Mouse (Mus musculus): ENCODE measurements at regions not wholly inside any gene's neighbourhood (a gene's known extent, or its start where the extent isn't known, plus 50 kb on each side); places are given as distances from the start of the nearest gene placed in this dataset.
A peak's percentile ranks its signal among the peaks of the same experiment; 100 is the strongest.

GRCm38 (mm10) chr8:34513459-34514090 is 402.0 kb upstream of the Gm10131 start:
- in situ Hi-C loops (cut with MboI; ENCODE audit: low sequenced_read_pairs in 2 of 2, unreplicated experiment in 2 of 2): no loop called here

GRCm38 (mm10) chr8:34505829-34506555 is 394.5 kb upstream of the Gm10131 start:
- TF ChIP-seq ZC3H11A (IDR thresholded peaks at IDR 0.05; ENCODE audit: borderline replicate concordance, low read depth, low read length) (no peak), MAFK (IDR thresholded peaks at IDR 0.05; ENCODE audit: insufficient read depth, low read depth, low read length) (no peak), HCFC1 (IDR thresholded peaks at IDR 0.05; ENCODE audit: borderline replicate concordance, insufficient read depth, low read length) (no peak), ZNF384 (IDR thresholded peaks at IDR 0.05; ENCODE audit: low read depth, low read length) (no peak), CHD2 (IDR thresholded peaks at IDR 0.05; ENCODE audit: low read depth, low read length) (no peak)
- in situ Hi-C loops (cut with MboI; ENCODE audit: low sequenced_read_pairs in 2 of 2, unreplicated experiment in 2 of 2): no loop called here
- no peak overlapping the region for H3K4me3 ChIP-seq (ENCODE audit: insufficient read depth in 1 of 2, low read depth in 1 of 2, low read length in 2 of 2, poor library complexity in 1 of 2, severe bottlenecking in 1 of 2)
- H3K36me3 ChIP-seq (ENCODE audit: control insufficient read depth, insufficient read depth, low read length, poor library complexity, severe bottlenecking): no peaks in the 10 kb centered on the region
- DNase-seq (ENCODE audit: low read depth, low spot score): no peak
- H3K9ac ChIP-seq (ENCODE audit: insufficient read depth, low read depth, low read length, poor library complexity, severe bottlenecking): no peak overlapping the region
- peaks cover 2% of the 10 kb centered on the region in 2 experiments; a peak in 2 of 4 replicates for H3K4me1 ChIP-seq (ENCODE audit: control insufficient read depth in 2 of 2, insufficient read depth in 2 of 2, low read length in 2 of 2, poor library complexity in 1 of 2)
- no peak overlapping the region for H3K27ac ChIP-seq (ENCODE audit: insufficient read depth, low read depth, low read length, poor library complexity, severe bottlenecking)
- no peaks in the 10 kb centered on the region for H3K9me3 ChIP-seq (ENCODE audit: control insufficient read depth, insufficient read depth, low read depth, low read length)

More at GRCm38 (mm10) chr8:34513459-34514090, 402.0 kb upstream of the Gm10131 start:
- no peak overlapping the region for H3K27ac ChIP-seq (ENCODE audit: insufficient read depth, low read depth, low read length, poor library complexity, severe bottlenecking)
- H3K4me1 ChIP-seq (ENCODE audit: control insufficient read depth in 2 of 2, insufficient read depth in 2 of 2, low read length in 2 of 2, poor library complexity in 1 of 2): no peaks in the 10 kb centered on the region
- H3K9ac ChIP-seq (ENCODE audit: insufficient read depth, low read depth, low read length, poor library complexity, severe bottlenecking): no peak overlapping the region
- no peak for DNase-seq (ENCODE audit: low read depth, low spot score)
- no peak for TF ChIP-seq HCFC1 (IDR thresholded peaks at IDR 0.05; ENCODE audit: borderline replicate concordance, insufficient read depth, low read length)
- no peak for TF ChIP-seq ZC3H11A (IDR thresholded peaks at IDR 0.05; ENCODE audit: borderline replicate concordance, low read depth, low read length)
- no peak for TF ChIP-seq CHD2 (IDR thresholded peaks at IDR 0.05; ENCODE audit: low read depth, low read length)
- no peak for TF ChIP-seq MAFK (IDR thresholded peaks at IDR 0.05; ENCODE audit: insufficient read depth, low read depth, low read length)
- no peak for TF ChIP-seq ZNF384 (IDR thresholded peaks at IDR 0.05; ENCODE audit: low read depth, low read length)
- no peak overlapping the region for H3K4me3 ChIP-seq (ENCODE audit: insufficient read depth in 1 of 2, low read depth in 1 of 2, low read length in 2 of 2, poor library complexity in 1 of 2, severe bottlenecking in 1 of 2)
- H3K9me3 ChIP-seq (ENCODE audit: control insufficient read depth, insufficient read depth, low read depth, low read length): no peaks in the 10 kb centered on the region
- no peaks in the 10 kb centered on the region for H3K36me3 ChIP-seq (ENCODE audit: control insufficient read depth, insufficient read depth, low read length, poor library complexity, severe bottlenecking)

- no peak overlapping the region for H3K9ac ChIP-seq (ENCODE audit: insufficient read depth, low read depth, low read length, poor library complexity, severe bottlenecking)
- in situ Hi-C loops (cut with MboI; ENCODE audit: low sequenced_read_pairs in 2 of 2, unreplicated experiment in 2 of 2): no loop called here
- H3K4me3 ChIP-seq (ENCODE audit: insufficient read depth in 1 of 2, low read depth in 1 of 2, low read length in 2 of 2, poor library complexity in 1 of 2, severe bottlenecking in 1 of 2): peak overlapping the region in 1 of 2 experiments; percentile 38; a peak in 1 of 4 replicates
- peak; percentile 48 for DNase-seq (ENCODE audit: low read depth, low spot score)
- H3K36me3 ChIP-seq (ENCODE audit: control insufficient read depth, insufficient read depth, low read length, poor library complexity, severe bottlenecking): no peaks in the 10 kb centered on the region
- no peak overlapping the region for H3K27ac ChIP-seq (ENCODE audit: insufficient read depth, low read depth, low read length, poor library complexity, severe bottlenecking)
- H3K9me3 ChIP-seq (ENCODE audit: control insufficient read depth, insufficient read depth, low read depth, low read length): no peaks in the 10 kb centered on the region
- peaks cover 2% of the 10 kb centered on the region in 2 experiments; a peak in 2 of 4 replicates for H3K4me1 ChIP-seq (ENCODE audit: control insufficient read depth in 2 of 2, insufficient read depth in 2 of 2, low read length in 2 of 2, poor library complexity in 1 of 2)
- TF ChIP-seq ZNF384 (IDR thresholded peaks at IDR 0.05; ENCODE audit: low read depth, low read length) (no peak), CHD2 (IDR thresholded peaks at IDR 0.05; ENCODE audit: low read depth, low read length) (no peak), MAFK (IDR thresholded peaks at IDR 0.05; ENCODE audit: insufficient read depth, low read depth, low read length) (no peak), ZC3H11A (IDR thresholded peaks at IDR 0.05; ENCODE audit: borderline replicate concordance, low read depth, low read length) (no peak), HCFC1 (IDR thresholded peaks at IDR 0.05; ENCODE audit: borderline replicate concordance, insufficient read depth, low read length) (no peak)
Measured at GRCm38 (mm10) chr8:34505102-34505501, 393.6 kb upstream of the Gm10131 start.

GRCm38 (mm10) chr8:34502606-34503162 is 391.1 kb upstream of the Gm10131 start:
- in situ Hi-C loops (cut with MboI; ENCODE audit: low sequenced_read_pairs in 2 of 2, unreplicated experiment in 2 of 2): no loop called here
- Histone ChIP-seq H3K9ac (ENCODE audit: insufficient read depth, low read depth, low read length, poor library complexity, severe bottlenecking) (no peak overlapping the region), H3K36me3 (ENCODE audit: control insufficient read depth, insufficient read depth, low read length, poor library complexity, severe bottlenecking) (no peaks in the 10 kb centered on the region), H3K27ac (ENCODE audit: insufficient read depth, low read depth, low read length, poor library complexity, severe bottlenecking) (no peak overlapping the region), H3K9me3 (ENCODE audit: control insufficient read depth, insufficient read depth, low read depth, low read length) (no peaks in the 10 kb centered on the region), H3K4me3 (ENCODE audit: insufficient read depth in 1 of 2, low read depth in 1 of 2, low read length in 2 of 2, poor library complexity in 1 of 2, severe bottlenecking in 1 of 2) (no peak overlapping the region), H3K4me1 (ENCODE audit: control insufficient read depth in 2 of 2, insufficient read depth in 2 of 2, low read length in 2 of 2, poor library complexity in 1 of 2) (peaks cover 2% of the 10 kb centered on the region in 2 experiments; a peak in 2 of 4 replicates)
- TF ChIP-seq ZNF384 (IDR thresholded peaks at IDR 0.05; ENCODE audit: low read depth, low read length) (no peak), ZC3H11A (IDR thresholded peaks at IDR 0.05; ENCODE audit: borderline replicate concordance, low read depth, low read length) (no peak), HCFC1 (IDR thresholded peaks at IDR 0.05; ENCODE audit: borderline replicate concordance, insufficient read depth, low read length) (no peak), CHD2 (IDR thresholded peaks at IDR 0.05; ENCODE audit: low read depth, low read length) (no peak), MAFK (IDR thresholded peaks at IDR 0.05; ENCODE audit: insufficient read depth, low read depth, low read length) (no peak)
- DNase-seq (ENCODE audit: low read depth, low spot score): no peak

Measured in ES-E14 (cell line).